Mouse (Mus musculus) lung, embryonic 14.5 days (tissue): ENCODE results near the gene Gm29554. TPM values are rescaled to one million over a fixed set of nuclear protein-coding genes. Genes with fewer than 3 reads are reported as not detected.
"Not testable (repeated sequence)": the region's sequence is repeated elsewhere in the genome, so short reads cannot be mapped to it uniquely, and the experiment has no call there.

ENCODE experiments used
- ATAC-seq: fragments of 200-750 bp; cut with Nextera tagmentation; 2 replicates; pipeline ENCODE4 v1.8.0; 2017; ENCODE audit warnings: mild to moderate bottlenecking, moderate TSS enrichment, moderate library complexity; ENCODE audit not compliant: insufficient read depth
- DNase-seq: peaks from one replicate; pipeline ENCODE4 v3.0.0-alpha.2; 2015
- H3K27ac ChIP-seq: fragments of 300-500 bp; sonication (generic); 2 replicates; pipeline ENCODE4 v1.5.1; 2014; ENCODE audit warnings: low read depth, mild to moderate bottlenecking, moderate library complexity
- H3K27me3 ChIP-seq: fragments of 300-500 bp; sonication (generic); 2 replicates; pipeline ENCODE4 v1.6.1; 2014; ENCODE audit warnings: low read length, control low read depth; ENCODE audit not compliant: insufficient read depth
- H3K36me3 ChIP-seq: fragments of 300-500 bp; sonication (generic); 2 replicates; pipeline ENCODE4 v1.6.1; 2014; ENCODE audit warnings: control low read depth; ENCODE audit not compliant: insufficient read depth
- H3K4me1 ChIP-seq: fragments of 300-500 bp; sonication (generic); 2 replicates; pipeline ENCODE4 v1.6.1; 2014; ENCODE audit warnings: antibody characterized with exemption, control low read depth; ENCODE audit not compliant: insufficient read depth
- H3K4me2 ChIP-seq: fragments of 300-500 bp; sonication (generic); 2 replicates; pipeline ENCODE4 v1.6.1; 2014; ENCODE audit warnings: mild to moderate bottlenecking
- H3K4me3 ChIP-seq: fragments of 300-500 bp; sonication (generic); 2 replicates; pipeline ENCODE4 v1.5.1; 2014; ENCODE audit warnings: low read depth, low read length
- H3K9ac ChIP-seq: fragments of 300-500 bp; sonication (generic); 2 replicates; pipeline ENCODE4 v1.6.1; 2014
- H3K9me3 ChIP-seq: fragments of 300-500 bp; sonication (generic); 2 replicates; pipeline ENCODE4 v1.6.1; 2016; ENCODE audit warnings: low read depth, low read length, control low read depth
- WGBS: fragments of 180-500 bp; shearing (Covaris S2); extraction: QIAGEN DNeasy Blood & Tissue Kit; methylation state at CpG from one replicate; pipeline ENCODE4 v1.1.7; 2014; 5-methylcytosine and 5-hydroxymethylcytosine counted together
- polyA plus RNA-seq: library from polyadenylated mRNA; unstranded; fragments of >200 nt; fragmentation: Nextera tagmentation; extraction: Ambion mirVana; gene quantifications from 2 replicates; pipeline ENCODE4 v1.2.1, GENCODE M21; 2014

The Gm29554 gene
- polyA plus RNA-seq = not detected in 2 replicates

- H3K4me3 ChIP-seq, DNase-seq, H3K27ac ChIP-seq, H3K36me3 ChIP-seq, ATAC-seq, H3K4me2 ChIP-seq, H3K9me3 ChIP-seq, H3K4me1 ChIP-seq, H3K9ac ChIP-seq, H3K27me3 ChIP-seq: not testable (repeated sequence)
- WGBS = no CpG with 5 or more reads among the region's 6 CpGs
These were observed at the start of gene Gm29554 for GRCm38 (mm10) chrY:12273632-12274031. Gene Gm29554 (plus strand): TSS chrY:12273932.

Other genes starting within 250 kb of the Gm29554 start
- gene Gm20812, start 108.0 kb downstream of the Gm29554 start, polyA plus RNA-seq = not detected in 2 replicates